22 mouse cellular contexts compared by ENCODE assay signal in genomic region chr6:132795393-132795792, GRCm38 (mm10). TPM values are rescaled to one million over a fixed set of nuclear protein-coding genes. Genes with fewer than 3 reads are reported as not detected.
DNase-seq lines count a peak whose midpoint lies in the region; ATAC-seq and TF ChIP-seq lines count a peak whose summit lies in the region.
"Had no signal": no experiment of that assay in that cellular context is flagged by ENCODE, and none has a peak within 500 bp of the region (broad histone marks: within the 10 kb centered on the region; RNA-seq: fewer than 3 reads in every experiment).

No protein-coding gene starts in this region.

- no peak for TF ChIP-seq CTCF in stomach, postnatal 0 days (IDR thresholded peaks at IDR 0.05; ENCODE audit: low read depth)
- TF ChIP-seq CTCF in thymus, adult 2 months (IDR thresholded peaks at IDR 0.05; ENCODE audit: borderline replicate concordance, control insufficient read depth, extremely low read depth, insufficient read depth, low read length, poor library complexity): no peak

- no peak for TF ChIP-seq EP300 in stomach, postnatal 0 days (optimal IDR thresholded peaks at IDR 0.05)

- H3K4me2 ChIP-seq in kidney, embryonic 15.5 days: no peak overlapping the region
- H3K4me2 ChIP-seq in lung, embryonic 16.5 days (ENCODE audit: low read depth, low read length): no peak overlapping the region
- no peak overlapping the region for H3K4me2 ChIP-seq in stomach, postnatal 0 days (replicated peaks; ENCODE audit: low read depth)
- H3K4me2 ChIP-seq: embryonic facial prominence, embryonic 15.5 days; forebrain, embryonic 12.5 days; midbrain, embryonic 12.5 days; neural tube, embryonic 12.5 days had no signal

- DNase-seq in kidney, adult 18-20 months: no peak
- no peak for DNase-seq in lung, postnatal 14 days
- DNase-seq in embryonic facial prominence, embryonic 10.5 days (ENCODE audit: low spot score): peak; percentile 42
- DNase-seq in stomach, postnatal 0 days (ENCODE audit: low spot score): peak; percentile 15
- no peak for DNase-seq in thymus, adult 2 months
- DNase-seq: adrenal gland, postnatal 10 days; cerebellum, adult 9-11 months; gastrocnemius, adult 2 months; heart, adult 2 months; heart, postnatal 36 days; left cerebral cortex, postnatal 4 days had no signal

- peaks cover 19% of the 10 kb centered on the region for H3K9me3 ChIP-seq in kidney, embryonic 15.5 days (replicated peaks)
- peaks cover 9% of the 10 kb centered on the region; the same call in 1 of the 2 replicates for H3K9me3 ChIP-seq in lung, embryonic 16.5 days (ENCODE audit: control insufficient read depth, low read length)
- H3K9me3 ChIP-seq in embryonic facial prominence, embryonic 10.5 days: peaks cover 11% of the 10 kb centered on the region
- H3K9me3 ChIP-seq in stomach, postnatal 0 days (ENCODE audit: control insufficient read depth, low read length): no peaks in the 10 kb centered on the region

- no peaks in the 10 kb centered on the region for H3K27me3 ChIP-seq in kidney, embryonic 15.5 days
- no peaks in the 10 kb centered on the region for H3K27me3 ChIP-seq in lung, embryonic 16.5 days (ENCODE audit: control insufficient read depth, insufficient read depth, low read depth, low read length)
- H3K27me3 ChIP-seq in embryonic facial prominence, embryonic 10.5 days (replicated peaks; ENCODE audit: low read depth, poor library complexity, severe bottlenecking): no peaks in the 10 kb centered on the region
- no peaks in the 10 kb centered on the region for H3K27me3 ChIP-seq in stomach, postnatal 0 days (ENCODE audit: control insufficient read depth, insufficient read depth, low read length)
- no peaks in the 10 kb centered on the region for H3K27me3 ChIP-seq in thymus, adult 2 months (ENCODE audit: control insufficient read depth, insufficient read depth, low read length)
- H3K27me3 ChIP-seq: embryonic facial prominence, embryonic 15.5 days; forebrain, embryonic 12.5 days; midbrain, embryonic 12.5 days; neural tube, embryonic 12.5 days had no signal

- 0 out of 2 replicates have a peak overlapping the region, but pooled peaks have one; percentile 54 for H3K27ac ChIP-seq in kidney, embryonic 15.5 days
- no peak overlapping the region for H3K27ac ChIP-seq in lung, embryonic 16.5 days (ENCODE audit: low read length)
- H3K27ac ChIP-seq in embryonic facial prominence, embryonic 10.5 days (replicated peaks): no peak overlapping the region; the same call in 1 of the 2 replicates
- no peak overlapping the region for H3K27ac ChIP-seq in stomach, postnatal 0 days (replicated peaks)
- H3K27ac ChIP-seq in thymus, adult 2 months (ENCODE audit: control insufficient read depth, insufficient read depth, low read length): no peak overlapping the region
- H3K27ac ChIP-seq: embryonic facial prominence, embryonic 15.5 days; forebrain, embryonic 12.5 days; gastrocnemius, adult 2 months; heart, adult 2 months; midbrain, embryonic 12.5 days; neural tube, embryonic 12.5 days had no signal

- ATAC-seq in kidney, embryonic 15.5 days (replicated peaks; ENCODE audit: low FRiP score): peak; percentile 98
- peak; percentile 88 for ATAC-seq in lung, embryonic 16.5 days (ENCODE audit: low read depth)
- no peak for ATAC-seq in stomach, postnatal 0 days (ENCODE audit: low FRiP score, low TSS enrichment)

- no peaks in the 10 kb centered on the region for H3K36me3 ChIP-seq in kidney, embryonic 15.5 days
- H3K36me3 ChIP-seq in lung, embryonic 16.5 days (ENCODE audit: control insufficient read depth, insufficient read depth, low read length): no peaks in the 10 kb centered on the region
- H3K36me3 ChIP-seq in embryonic facial prominence, embryonic 10.5 days (replicated peaks): no peaks in the 10 kb centered on the region
- no peaks in the 10 kb centered on the region for H3K36me3 ChIP-seq in stomach, postnatal 0 days (ENCODE audit: control insufficient read depth, insufficient read depth, low read length)
- H3K36me3 ChIP-seq in thymus, adult 2 months (ENCODE audit: control insufficient read depth, insufficient read depth, low read length): no peaks in the 10 kb centered on the region
- H3K36me3 ChIP-seq: embryonic facial prominence, embryonic 15.5 days; forebrain, embryonic 12.5 days; G1E; midbrain, embryonic 12.5 days; neural tube, embryonic 12.5 days had no signal

- H3K4me3 ChIP-seq in kidney, embryonic 15.5 days (replicated peaks): no peak overlapping the region
- no peak overlapping the region for H3K4me3 ChIP-seq in lung, embryonic 16.5 days (ENCODE audit: low read length)
- no peak overlapping the region for H3K4me3 ChIP-seq in embryonic facial prominence, embryonic 10.5 days
- no peak overlapping the region for H3K4me3 ChIP-seq in stomach, postnatal 0 days (ENCODE audit: low read depth, low read length)
- H3K4me3 ChIP-seq in thymus, adult 2 months (ENCODE audit: control insufficient read depth, insufficient read depth, low read length): no peak overlapping the region
- H3K4me3 ChIP-seq: embryonic facial prominence, embryonic 15.5 days; forebrain, embryonic 12.5 days; gastrocnemius, adult 2 months; heart, adult 2 months; midbrain, embryonic 12.5 days; neural tube, embryonic 12.5 days had no signal

- 0 out of 2 replicates have a peak, but pooled peaks cover 3% of the 10 kb centered on the region for H3K4me1 ChIP-seq in kidney, embryonic 15.5 days
- H3K4me1 ChIP-seq in lung, embryonic 16.5 days (replicated peaks; ENCODE audit: control insufficient read depth, insufficient read depth, low read length): no peaks in the 10 kb centered on the region
- H3K4me1 ChIP-seq in embryonic facial prominence, embryonic 10.5 days: peaks cover 9% of the 10 kb centered on the region
- H3K4me1 ChIP-seq in stomach, postnatal 0 days (replicated peaks; ENCODE audit: control insufficient read depth, insufficient read depth): no peaks in the 10 kb centered on the region
- no peaks in the 10 kb centered on the region for H3K4me1 ChIP-seq in thymus, adult 2 months (replicated peaks; ENCODE audit: control insufficient read depth, insufficient read depth, low read length)
- H3K4me1 ChIP-seq: embryonic facial prominence, embryonic 15.5 days; forebrain, embryonic 12.5 days; midbrain, embryonic 12.5 days; neural tube, embryonic 12.5 days had no signal

- 0% methylated on average over 1 of the region's 1 CpGs for WGBS in kidney, embryonic 15.5 days
- 10% methylated on average over 1 of the region's 1 CpGs for WGBS in lung, embryonic 16.5 days
- WGBS in embryonic facial prominence, embryonic 10.5 days: 31% methylated on average over 1 of the region's 1 CpGs
- 5% methylated on average over 1 of the region's 1 CpGs for WGBS in stomach, postnatal 0 days
- 50% methylated on average over 1 of the region's 1 CpGs for WGBS in thymus, adult 2 months

- no peak for TF ChIP-seq POLR2A in thymus, adult 2 months (IDR thresholded peaks at IDR 0.05; ENCODE audit: control insufficient read depth, extremely low read depth, insufficient read depth, low read length, poor library complexity)

- no peak overlapping the region for H3K9ac ChIP-seq in kidney, embryonic 15.5 days
- H3K9ac ChIP-seq in lung, embryonic 16.5 days (ENCODE audit: low read length): no peak overlapping the region
- H3K9ac ChIP-seq in stomach, postnatal 0 days (ENCODE audit: low read length): no peak overlapping the region
- H3K9ac ChIP-seq: embryonic facial prominence, embryonic 15.5 days; forebrain, embryonic 12.5 days; midbrain, embryonic 12.5 days; neural tube, embryonic 12.5 days had no signal

RNA-seq across cellular contexts. Expression of gene Tas2r117, which starts 7.2 kb away (rescaled TPM):
- polyA plus RNA-seq in kidney, embryonic 15.5 days (2015; fragmentation: Nextera tagmentation; extraction: Ambion mirVana): not detected in 2 replicates
- polyA plus RNA-seq in lung, embryonic 16.5 days (2015; fragmentation: Nextera tagmentation; extraction: Ambion mirVana): not detected in 2 replicates
- not detected in 2 replicates for polyA plus RNA-seq in embryonic facial prominence, embryonic 10.5 days (2016; fragmentation: Nextera tagmentation; extraction: Ambion mirVana)
- polyA plus RNA-seq in stomach, postnatal 0 days (2015; fragmentation: Nextera tagmentation; extraction: Ambion mirVana): not detected in 2 replicates
- polyA plus RNA-seq in thymus, adult 2 months (2012; rRNA removed): 0.11 TPM in 1 of 2 replicates, not detected in the other
- polyA plus RNA-seq: embryonic facial prominence, embryonic 15.5 days; forebrain, embryonic 12.5 days; G1E; heart, adult 2 months; intestine, embryonic 14.5 days; liver, embryonic 16.5 days; midbrain, embryonic 12.5 days; neural tube, embryonic 12.5 days; small intestine, adult 2 months; urinary bladder, adult 2 months had no signal

RNA-seq across cellular contexts. Expression of gene Tas2r136, which starts 17.4 kb away (rescaled TPM):
- not detected in 2 replicates for polyA plus RNA-seq in kidney, embryonic 15.5 days (2015; fragmentation: Nextera tagmentation; extraction: Ambion mirVana)
- polyA plus RNA-seq in lung, embryonic 16.5 days (2015; fragmentation: Nextera tagmentation; extraction: Ambion mirVana): not detected in 2 replicates
- not detected in 2 replicates for polyA plus RNA-seq in embryonic facial prominence, embryonic 10.5 days (2016; fragmentation: Nextera tagmentation; extraction: Ambion mirVana)
- not detected in 2 replicates for polyA plus RNA-seq in stomach, postnatal 0 days (2015; fragmentation: Nextera tagmentation; extraction: Ambion mirVana)
- not detected in 2 replicates for polyA plus RNA-seq in thymus, adult 2 months (2012; rRNA removed)
- polyA plus RNA-seq: embryonic facial prominence, embryonic 15.5 days; forebrain, embryonic 12.5 days; G1E; heart, adult 2 months; intestine, embryonic 14.5 days; liver, embryonic 16.5 days; midbrain, embryonic 12.5 days; neural tube, embryonic 12.5 days; small intestine, adult 2 months; urinary bladder, adult 2 months had no signal

RNA-seq across cellular contexts. Expression of gene Tas2r102, which starts 33.5 kb away (rescaled TPM):
- not detected in 2 replicates for polyA plus RNA-seq in kidney, embryonic 15.5 days (2015; fragmentation: Nextera tagmentation; extraction: Ambion mirVana)
- not detected in 2 replicates for polyA plus RNA-seq in lung, embryonic 16.5 days (2015; fragmentation: Nextera tagmentation; extraction: Ambion mirVana)
- polyA plus RNA-seq in embryonic facial prominence, embryonic 10.5 days (2016; fragmentation: Nextera tagmentation; extraction: Ambion mirVana): not detected in 2 replicates
- not detected in 2 replicates for polyA plus RNA-seq in stomach, postnatal 0 days (2015; fragmentation: Nextera tagmentation; extraction: Ambion mirVana)
- not detected in 2 replicates for polyA plus RNA-seq in thymus, adult 2 months (2012; rRNA removed)
- polyA plus RNA-seq: embryonic facial prominence, embryonic 15.5 days; forebrain, embryonic 12.5 days; G1E; heart, adult 2 months; intestine, embryonic 14.5 days; liver, embryonic 16.5 days; midbrain, embryonic 12.5 days; neural tube, embryonic 12.5 days; small intestine, adult 2 months; urinary bladder, adult 2 months had no signal

RNA-seq across cellular contexts. Expression of gene Tas2r124, which starts 40.9 kb away (rescaled TPM):
- polyA plus RNA-seq in kidney, embryonic 15.5 days (2015; fragmentation: Nextera tagmentation; extraction: Ambion mirVana): not detected in 2 replicates
- not detected in 2 replicates for polyA plus RNA-seq in lung, embryonic 16.5 days (2015; fragmentation: Nextera tagmentation; extraction: Ambion mirVana)
- not detected in 2 replicates for polyA plus RNA-seq in embryonic facial prominence, embryonic 10.5 days (2016; fragmentation: Nextera tagmentation; extraction: Ambion mirVana)
- polyA plus RNA-seq in stomach, postnatal 0 days (2015; fragmentation: Nextera tagmentation; extraction: Ambion mirVana): not detected in 2 replicates
- not detected in 2 replicates for polyA plus RNA-seq in thymus, adult 2 months (2012; rRNA removed)
- polyA plus RNA-seq: embryonic facial prominence, embryonic 15.5 days; forebrain, embryonic 12.5 days; G1E; heart, adult 2 months; intestine, embryonic 14.5 days; liver, embryonic 16.5 days; midbrain, embryonic 12.5 days; neural tube, embryonic 12.5 days; small intestine, adult 2 months; urinary bladder, adult 2 months had no signal

RNA-seq across cellular contexts. Expression of gene Tas2r123, which starts 51.5 kb away (rescaled TPM):
- not detected in 2 replicates for polyA plus RNA-seq in kidney, embryonic 15.5 days (2015; fragmentation: Nextera tagmentation; extraction: Ambion mirVana)
- not detected in 2 replicates for polyA plus RNA-seq in lung, embryonic 16.5 days (2015; fragmentation: Nextera tagmentation; extraction: Ambion mirVana)
- polyA plus RNA-seq in embryonic facial prominence, embryonic 10.5 days (2016; fragmentation: Nextera tagmentation; extraction: Ambion mirVana): not detected in 2 replicates
- polyA plus RNA-seq in stomach, postnatal 0 days (2015; fragmentation: Nextera tagmentation; extraction: Ambion mirVana): not detected in 2 replicates
- not detected in 2 replicates for polyA plus RNA-seq in thymus, adult 2 months (2012; rRNA removed)
- polyA plus RNA-seq: embryonic facial prominence, embryonic 15.5 days; forebrain, embryonic 12.5 days; G1E; heart, adult 2 months; intestine, embryonic 14.5 days; liver, embryonic 16.5 days; midbrain, embryonic 12.5 days; neural tube, embryonic 12.5 days; small intestine, adult 2 months; urinary bladder, adult 2 months had no signal

Comparison
In these comparisons a context has a peak if more than half of its experiments do, and no peak if none do; other contexts are left out.
1. DNase-seq: peak in embryonic facial prominence, embryonic 10.5 days (single experiment) and stomach, postnatal 0 days (single experiment); none in kidney, adult 18-20 months (single experiment), lung, postnatal 14 days (single experiment) and thymus, adult 2 months (single experiment).